Mouse (Mus musculus): Measurements from ENCODE around the gene Gnpat. TPM values are rescaled to one million over a fixed set of nuclear protein-coding genes. Genes with fewer than 3 reads are reported as not detected.

Gene Gnpat
- 107 and 109 TPM in 2 replicates for polyA plus RNA-seq (2014; fragmentation: Nextera tagmentation; extraction: Ambion mirVana)

DNA sequence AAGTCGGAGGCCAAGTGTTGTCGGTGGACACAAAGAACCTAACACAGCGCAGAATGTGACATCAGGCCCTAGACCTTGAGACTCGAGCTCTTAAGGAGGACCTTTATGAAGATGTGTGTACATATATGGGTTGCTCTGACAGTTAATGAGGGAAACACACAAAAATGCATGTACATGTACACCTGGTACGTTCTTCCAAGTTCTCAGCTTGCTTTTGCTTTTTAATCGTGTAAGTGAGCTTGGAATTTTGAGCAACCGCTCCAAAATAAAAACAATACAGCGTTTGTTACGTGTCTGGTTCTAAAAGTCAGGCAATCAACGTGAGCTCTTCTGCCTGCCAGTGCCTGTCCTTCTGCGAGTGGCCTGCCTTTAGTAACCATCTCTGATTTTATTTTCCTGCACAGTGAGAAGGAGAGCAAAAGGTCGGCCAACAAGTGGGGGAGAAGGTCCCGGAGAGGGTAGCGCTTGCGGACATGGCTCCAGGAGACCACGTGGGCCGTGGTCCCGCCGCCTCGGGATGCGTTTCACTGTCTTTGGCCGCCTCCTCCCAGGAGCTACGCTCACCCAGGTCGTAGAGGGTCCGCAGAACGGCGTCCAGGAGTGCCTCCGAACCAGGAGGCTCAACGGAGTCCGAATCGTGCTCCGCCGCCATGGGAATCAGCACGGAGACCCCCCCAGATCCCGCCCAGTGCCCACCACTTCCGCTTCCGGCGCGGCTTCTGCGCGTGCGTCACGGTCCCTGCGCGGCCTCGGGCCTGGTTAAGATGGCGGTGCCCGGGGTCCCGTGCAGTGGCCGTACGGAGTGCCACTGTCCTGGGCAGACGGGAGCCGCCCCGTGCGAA, at the start of gene Gnpat, which contains the start of gene 2810004N23Rik:
Gnpat (plus strand) TSS at position 713 of the 842 bp plus-strand sequence.
2810004N23Rik (minus strand) TSS at position 800 of the 842 bp plus-strand sequence.
- WGBS = 2% methylated on average over 53 of the region's 55 CpGs
- H3K4me2 ChIP-seq = peak within 1 kb of the TSS; percentile 87
- no peaks in the 10 kb centered on the region for H3K9me3 ChIP-seq (ENCODE audit: control insufficient read depth, low read length)
- peak within 1 kb of the TSS; percentile 86 for H3K27ac ChIP-seq (ENCODE audit: low read depth, low read length)
- peak within 1 kb of the TSS; percentile 69 for H3K4me3 ChIP-seq (ENCODE audit: low read depth, low read length)
- peaks cover 33% of the 10 kb centered on the region for H3K4me1 ChIP-seq (replicated peaks; ENCODE audit: control insufficient read depth, insufficient read depth, low read length)
- DNase-seq (ENCODE audit: low spot score) (peak; percentile 96), ATAC-seq (replicated peaks; ENCODE audit: low FRiP score) (peak; percentile 94)
- H3K27me3 ChIP-seq (replicated peaks; ENCODE audit: control insufficient read depth, insufficient read depth, low read length) = no peaks in the 10 kb centered on the region
- H3K36me3 ChIP-seq (ENCODE audit: control insufficient read depth, insufficient read depth, low read length) = peaks cover 23% of the 10 kb centered on the region
- peak within 1 kb of the TSS; percentile 89 for H3K9ac ChIP-seq (ENCODE audit: low read depth, low read length)

DNA sequence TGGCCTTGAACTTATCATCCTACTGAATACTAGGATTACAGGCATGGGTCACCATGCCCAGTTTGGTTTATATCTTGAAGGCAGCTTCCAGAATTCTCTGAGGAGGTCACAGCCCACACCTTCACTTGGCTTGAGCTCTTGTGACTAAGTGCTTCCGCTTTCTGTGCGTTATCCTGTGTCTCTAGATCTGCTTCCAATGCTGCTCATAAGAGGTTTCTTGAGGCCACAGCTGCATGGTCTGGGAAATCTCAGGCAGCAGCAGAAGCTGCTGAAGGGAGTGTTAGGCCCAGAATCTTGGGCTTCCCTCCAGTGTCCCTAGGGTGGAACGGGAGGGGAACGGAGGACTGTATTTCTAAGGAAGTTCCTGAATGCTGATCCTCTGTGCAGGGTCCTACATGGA, 49.5 kb upstream of the Gnpat start:
- Histone ChIP-seq H3K36me3 (ENCODE audit: control insufficient read depth, insufficient read depth, low read length) (no peaks in the 10 kb centered on the region), H3K27ac (ENCODE audit: low read depth, low read length) (no peak overlapping the region), H3K9me3 (ENCODE audit: control insufficient read depth, low read length) (peaks cover 8% of the 10 kb centered on the region), H3K4me1 (replicated peaks; ENCODE audit: control insufficient read depth, insufficient read depth, low read length) (no peaks in the 10 kb centered on the region), H3K9ac (ENCODE audit: low read depth, low read length) (no peak overlapping the region), H3K27me3 (replicated peaks; ENCODE audit: control insufficient read depth, insufficient read depth, low read length) (no peaks in the 10 kb centered on the region), H3K4me3 (ENCODE audit: low read depth, low read length) (no peak overlapping the region), H3K4me2 (no peak overlapping the region)
- 87% methylated on average over 4 of the region's 4 CpGs for WGBS
- ATAC-seq (replicated peaks; ENCODE audit: low FRiP score) (no peak), DNase-seq (ENCODE audit: low spot score) (no peak)

DNA sequence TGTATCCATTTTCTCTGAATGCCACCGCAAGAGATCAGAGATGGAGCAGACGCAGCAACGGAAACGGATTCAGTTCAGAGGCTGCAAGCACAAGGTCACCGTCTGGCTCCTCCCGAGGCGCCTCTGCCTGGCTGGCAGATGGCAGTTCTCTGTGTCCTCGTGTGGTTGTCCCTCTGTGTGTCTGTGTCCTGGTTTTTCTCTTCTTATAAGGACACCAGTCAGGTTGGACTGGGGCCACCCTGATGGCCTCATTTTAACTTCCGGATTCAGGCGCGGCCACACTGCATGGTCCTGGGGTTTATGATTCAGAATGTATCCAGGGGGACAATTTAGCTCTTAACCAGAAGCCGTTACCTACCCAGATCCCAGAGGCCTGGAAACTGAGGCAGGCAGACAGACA, 47.0 kb upstream of the Gnpat start:
- H3K4me2 ChIP-seq = no peak overlapping the region
- H3K4me1 ChIP-seq (replicated peaks; ENCODE audit: control insufficient read depth, insufficient read depth, low read length) = no peaks in the 10 kb centered on the region
- H3K9ac ChIP-seq (ENCODE audit: low read depth, low read length) = no peak overlapping the region
- peaks cover 8% of the 10 kb centered on the region for H3K9me3 ChIP-seq (ENCODE audit: control insufficient read depth, low read length)
- H3K27ac ChIP-seq (ENCODE audit: low read depth, low read length) = no peak overlapping the region
- ATAC-seq (replicated peaks; ENCODE audit: low FRiP score) = no peak
- H3K27me3 ChIP-seq (replicated peaks; ENCODE audit: control insufficient read depth, insufficient read depth, low read length) = no peaks in the 10 kb centered on the region
- H3K4me3 ChIP-seq (ENCODE audit: low read depth, low read length) = no peak overlapping the region
- no peaks in the 10 kb centered on the region for H3K36me3 ChIP-seq (ENCODE audit: control insufficient read depth, insufficient read depth, low read length)
- DNase-seq (ENCODE audit: low spot score) = no peak
- 91% methylated on average over 12 of the region's 12 CpGs for WGBS

DNA sequence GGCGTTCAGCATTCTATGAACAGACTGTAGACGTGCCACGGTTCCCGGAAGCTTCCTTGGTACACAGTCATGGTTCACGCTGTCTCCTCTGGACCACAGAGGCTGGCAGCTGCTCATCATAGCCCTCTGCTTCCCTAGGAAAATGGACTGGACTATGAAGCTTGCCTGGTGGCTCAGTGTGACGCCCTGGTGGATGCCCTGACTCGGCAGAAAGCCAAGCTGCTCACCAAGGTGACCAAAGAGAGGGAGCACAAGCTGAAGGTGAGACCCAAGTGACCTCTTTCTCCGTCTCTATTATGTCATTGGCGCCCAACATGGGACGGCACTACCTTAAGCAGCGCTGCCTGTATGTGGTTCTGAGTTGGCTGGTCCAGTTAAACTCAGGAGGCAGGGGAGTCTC, 46.0 kb upstream of the Gnpat start:
- Histone ChIP-seq H3K9me3 (ENCODE audit: control insufficient read depth, low read length) (peaks cover 8% of the 10 kb centered on the region), H3K4me1 (replicated peaks; ENCODE audit: control insufficient read depth, insufficient read depth, low read length) (no peaks in the 10 kb centered on the region), H3K36me3 (ENCODE audit: control insufficient read depth, insufficient read depth, low read length) (no peaks in the 10 kb centered on the region), H3K4me2 (no peak overlapping the region), H3K27me3 (replicated peaks; ENCODE audit: control insufficient read depth, insufficient read depth, low read length) (no peaks in the 10 kb centered on the region), H3K9ac (ENCODE audit: low read depth, low read length) (no peak overlapping the region), H3K4me3 (ENCODE audit: low read depth, low read length) (no peak overlapping the region), H3K27ac (ENCODE audit: low read depth, low read length) (no peak overlapping the region)
- WGBS = 87% methylated on average over 11 of the region's 11 CpGs
- no peak for ATAC-seq (replicated peaks; ENCODE audit: low FRiP score)
- DNase-seq (ENCODE audit: low spot score) = no peak

DNA sequence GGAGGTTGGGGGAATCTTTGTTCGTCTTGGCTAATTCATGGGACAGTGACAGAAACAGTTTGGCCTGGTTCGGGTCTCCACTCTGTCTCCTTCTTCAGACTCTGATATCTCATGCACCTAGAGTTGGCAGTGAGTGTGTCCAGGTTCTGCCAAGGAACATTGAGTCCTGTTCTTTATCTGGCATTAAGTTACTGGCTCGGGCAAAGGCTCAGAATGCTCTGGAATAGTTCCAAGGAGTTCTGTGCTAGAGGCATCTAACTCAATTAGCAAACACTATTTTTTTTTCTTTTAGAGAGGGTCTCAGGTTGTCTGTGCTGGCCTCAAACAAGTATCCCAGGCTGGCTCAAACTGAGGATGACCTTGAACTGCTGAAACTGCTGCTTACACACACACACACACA, 45.5 kb upstream of the Gnpat start:
- Histone ChIP-seq H3K4me3 (ENCODE audit: low read depth, low read length) (no peak overlapping the region), H3K4me1 (replicated peaks; ENCODE audit: control insufficient read depth, insufficient read depth, low read length) (no peaks in the 10 kb centered on the region)
- WGBS = 83% methylated on average over 3 of the region's 3 CpGs

DNA sequence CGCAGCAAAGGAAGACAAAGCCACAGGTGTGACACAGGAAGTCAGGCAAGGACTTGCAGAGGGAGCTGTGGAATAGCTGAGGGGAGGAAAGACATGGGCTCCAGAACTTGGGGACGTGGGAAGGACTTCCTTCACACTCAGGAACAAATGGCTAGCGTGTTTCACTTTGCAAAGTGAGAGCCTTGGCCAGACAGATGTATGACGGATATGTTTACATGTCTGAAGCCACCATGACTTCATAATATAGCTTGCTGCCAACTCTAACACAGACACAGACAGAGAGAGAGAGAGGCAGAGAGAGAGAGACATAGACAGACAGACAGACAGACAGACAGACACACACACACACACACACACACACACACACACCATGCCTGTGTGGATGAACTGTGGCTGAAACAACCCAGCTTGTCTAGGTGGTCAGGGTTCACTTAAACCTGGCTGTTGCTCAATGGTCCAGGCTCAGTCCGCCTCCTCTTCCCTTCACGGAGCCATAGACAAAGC, 43.2 kb upstream of the Gnpat start:
- 66% methylated on average over 6 of the region's 6 CpGs for WGBS
- peaks cover 8% of the 10 kb centered on the region for H3K9me3 ChIP-seq (ENCODE audit: control insufficient read depth, low read length)
- H3K4me2 ChIP-seq = no peak overlapping the region
- no peaks in the 10 kb centered on the region for H3K4me1 ChIP-seq (replicated peaks; ENCODE audit: control insufficient read depth, insufficient read depth, low read length)
- ATAC-seq (replicated peaks; ENCODE audit: low FRiP score) = no peak
- no peaks in the 10 kb centered on the region for H3K27me3 ChIP-seq (replicated peaks; ENCODE audit: control insufficient read depth, insufficient read depth, low read length)
- H3K36me3 ChIP-seq (ENCODE audit: control insufficient read depth, insufficient read depth, low read length) = no peaks in the 10 kb centered on the region
- H3K9ac ChIP-seq (ENCODE audit: low read depth, low read length) = no peak overlapping the region
- H3K4me3 ChIP-seq (ENCODE audit: low read depth, low read length) = no peak overlapping the region
- DNase-seq (ENCODE audit: low spot score) = no peak
- no peak overlapping the region for H3K27ac ChIP-seq (ENCODE audit: low read depth, low read length)

More for the DNA sequence above, 45.5 kb upstream of the Gnpat start:
- H3K4me2 ChIP-seq = no peak overlapping the region
- H3K27me3 ChIP-seq (replicated peaks; ENCODE audit: control insufficient read depth, insufficient read depth, low read length) = no peaks in the 10 kb centered on the region
- H3K9me3 ChIP-seq (ENCODE audit: control insufficient read depth, low read length) = peaks cover 8% of the 10 kb centered on the region
- DNase-seq (ENCODE audit: low spot score) (no peak), ATAC-seq (replicated peaks; ENCODE audit: low FRiP score) (no peak)
- no peaks in the 10 kb centered on the region for H3K36me3 ChIP-seq (ENCODE audit: control insufficient read depth, insufficient read depth, low read length)
- no peak overlapping the region for H3K9ac ChIP-seq (ENCODE audit: low read depth, low read length)
- H3K27ac ChIP-seq (ENCODE audit: low read depth, low read length) = no peak overlapping the region

DNA sequence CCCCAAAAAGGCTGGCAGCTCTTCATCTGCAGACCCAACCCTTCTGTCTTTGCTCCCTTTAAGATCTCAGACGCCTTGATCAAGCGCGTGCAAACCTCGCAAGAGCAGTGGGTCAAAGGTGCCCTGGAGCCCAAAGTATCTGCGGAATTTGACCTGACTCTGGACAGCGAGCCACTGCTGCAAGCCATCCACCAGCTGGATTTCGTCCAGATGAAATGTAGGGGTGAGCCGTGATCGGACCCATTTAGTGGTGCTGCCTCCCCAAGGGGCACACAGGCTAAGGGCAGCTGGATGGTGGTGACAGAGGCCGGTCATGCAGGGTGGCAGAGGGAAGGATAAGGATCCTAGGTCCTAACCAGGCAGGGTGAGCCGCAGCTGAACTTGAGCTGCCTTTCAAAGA, 42.7 kb upstream of the Gnpat start:
- Histone ChIP-seq H3K9me3 (ENCODE audit: control insufficient read depth, low read length) (peaks cover 8% of the 10 kb centered on the region), H3K4me3 (ENCODE audit: low read depth, low read length) (no peak overlapping the region), H3K4me1 (replicated peaks; ENCODE audit: control insufficient read depth, insufficient read depth, low read length) (no peaks in the 10 kb centered on the region), H3K36me3 (ENCODE audit: control insufficient read depth, insufficient read depth, low read length) (no peaks in the 10 kb centered on the region), H3K27ac (ENCODE audit: low read depth, low read length) (no peak overlapping the region), H3K9ac (ENCODE audit: low read depth, low read length) (no peak overlapping the region), H3K27me3 (replicated peaks; ENCODE audit: control insufficient read depth, insufficient read depth, low read length) (no peaks in the 10 kb centered on the region), H3K4me2 (no peak overlapping the region)
- DNase-seq (ENCODE audit: low spot score) = no peak
- no peak for ATAC-seq (replicated peaks; ENCODE audit: low FRiP score)
- 52% methylated on average over 11 of the region's 11 CpGs for WGBS

DNA sequence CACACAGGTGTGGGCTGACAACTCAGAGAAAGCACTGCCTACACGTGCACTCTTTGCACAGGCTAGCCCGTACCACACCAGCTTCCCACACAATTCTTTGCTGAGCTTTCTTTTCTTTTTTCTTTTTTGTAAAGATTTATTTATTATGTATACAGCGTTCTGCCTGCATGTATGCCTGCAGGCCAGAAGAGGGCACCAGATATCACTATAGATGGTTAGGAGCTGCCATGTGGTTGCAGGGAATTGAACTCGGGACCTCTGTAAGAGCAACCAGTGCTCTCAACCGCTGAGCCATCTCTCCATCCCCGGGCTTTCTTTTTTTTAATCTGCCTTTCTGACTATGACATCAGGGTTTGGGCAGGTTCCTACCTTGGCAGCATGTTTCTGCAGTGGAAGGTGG, 39.3 kb upstream of the Gnpat start:
- WGBS = 73% methylated on average over 6 of the region's 6 CpGs
- Histone ChIP-seq H3K4me1 (replicated peaks; ENCODE audit: control insufficient read depth, insufficient read depth, low read length) (no peaks in the 10 kb centered on the region), H3K36me3 (ENCODE audit: control insufficient read depth, insufficient read depth, low read length) (no peaks in the 10 kb centered on the region), H3K4me2 (no peak overlapping the region), H3K9me3 (ENCODE audit: control insufficient read depth, low read length) (no peaks in the 10 kb centered on the region), H3K9ac (ENCODE audit: low read depth, low read length) (no peak overlapping the region), H3K27ac (ENCODE audit: low read depth, low read length) (no peak overlapping the region), H3K4me3 (ENCODE audit: low read depth, low read length) (no peak overlapping the region), H3K27me3 (replicated peaks; ENCODE audit: control insufficient read depth, insufficient read depth, low read length) (no peaks in the 10 kb centered on the region; the same call in 1 of the 2 replicates)
- DNase-seq (ENCODE audit: low spot score) = no peak
- no peak for ATAC-seq (replicated peaks; ENCODE audit: low FRiP score)

DNA sequence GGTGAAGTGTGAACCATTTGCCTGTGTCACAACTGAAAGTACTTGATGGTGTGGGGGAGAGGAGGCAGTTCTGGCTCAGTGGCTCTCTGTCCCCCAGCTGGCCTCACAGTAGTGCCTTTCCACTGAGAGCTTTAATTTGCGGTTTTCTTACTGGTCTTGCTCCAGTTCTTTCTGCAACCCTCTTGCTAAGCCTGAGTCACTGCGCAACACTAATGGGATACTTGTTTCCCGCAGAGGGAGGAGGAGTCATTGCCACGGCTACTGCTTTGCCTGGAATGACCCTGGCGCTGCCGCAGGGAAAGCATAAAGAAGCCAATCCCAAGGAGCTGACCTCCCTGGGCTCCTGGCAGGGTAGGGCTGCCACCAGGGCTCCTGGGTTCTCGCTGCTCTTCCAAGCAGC, 36.2 kb upstream of the Gnpat start:
- no peaks in the 10 kb centered on the region for H3K4me1 ChIP-seq (replicated peaks; ENCODE audit: control insufficient read depth, insufficient read depth, low read length)
- H3K36me3 ChIP-seq (ENCODE audit: control insufficient read depth, insufficient read depth, low read length) = no peaks in the 10 kb centered on the region
- no peak overlapping the region for H3K9ac ChIP-seq (ENCODE audit: low read depth, low read length)
- H3K27ac ChIP-seq (ENCODE audit: low read depth, low read length) = no peak overlapping the region
- H3K4me3 ChIP-seq (ENCODE audit: low read depth, low read length) = no peak overlapping the region
- no peak overlapping the region for H3K4me2 ChIP-seq
- no peak for ATAC-seq (replicated peaks; ENCODE audit: low FRiP score)
- H3K27me3 ChIP-seq (replicated peaks; ENCODE audit: control insufficient read depth, insufficient read depth, low read length) = peaks cover 2% of the 10 kb centered on the region; the same call in 1 of the 2 replicates
- WGBS = 25% methylated on average over 7 of the region's 7 CpGs
- DNase-seq (ENCODE audit: low spot score) = no peak
- H3K9me3 ChIP-seq (ENCODE audit: control insufficient read depth, low read length) = no peaks in the 10 kb centered on the region

Data from liver, embryonic 11.5 days (tissue).